Mouse (Mus musculus) heart, embryonic 14.5 days (tissue): Measurements from ENCODE around the gene Spn. TPM values are rescaled to one million over a fixed set of nuclear protein-coding genes. Genes with fewer than 3 reads are reported as not detected.

ENCODE experiments used
- ATAC-seq: fragments of 200-750 bp; cut with Nextera tagmentation; 2 replicates; pipeline ENCODE4 v1.8.0; 2017; ENCODE audit warnings: low read depth, moderate TSS enrichment; ENCODE audit not compliant: insufficient number of reproducible peaks, insufficient read depth, low FRiP score
- H3K27ac ChIP-seq, 2 experiments: fragments of 200-500 bp in 1 of 2; fragments of 300-500 bp in 1 of 2; sonication (generic) in 1 of 2; replicated peaks in 1 of 2; 2 replicates each; pipeline ENCODE4 v1.5.1; 2012 to 2014; ENCODE audit warnings: low read depth in 2 of 2, low read length in 2 of 2, control low read depth in 1 of 2, mild to moderate bottlenecking in 1 of 2, mixed read lengths in 1 of 2; ENCODE audit not compliant: control insufficient read depth in 1 of 2, insufficient read depth in 1 of 2
- H3K27me3 ChIP-seq: fragments of 300-500 bp; sonication (generic); 2 replicates; pipeline ENCODE4 v1.6.1; 2014; ENCODE audit warnings: mild to moderate bottlenecking, low read length, control low read depth; ENCODE audit not compliant: control insufficient read depth, insufficient read depth
- H3K36me3 ChIP-seq: fragments of 300-500 bp; sonication (generic); 2 replicates; pipeline ENCODE4 v1.6.1; 2014; ENCODE audit warnings: mild to moderate bottlenecking, control low read depth, low read length, mixed read lengths; ENCODE audit not compliant: control insufficient read depth, insufficient read depth
- H3K4me1 ChIP-seq, 2 experiments: fragments of 200-500 bp in 1 of 2; fragments of 300-500 bp in 1 of 2; sonication (generic) in 1 of 2; 2 replicates each; pipeline ENCODE4 v1.6.1; 2012 to 2014; ENCODE audit warnings: low read length in 2 of 2, control low read depth in 1 of 2, mixed read lengths in 1 of 2; ENCODE audit not compliant: control insufficient read depth in 2 of 2, insufficient read depth in 2 of 2
- H3K4me2 ChIP-seq: fragments of 300-500 bp; sonication (generic); 2 replicates; pipeline ENCODE4 v1.6.1; 2014; ENCODE audit warnings: mild to moderate bottlenecking, low read length
- H3K4me3 ChIP-seq, 2 experiments: fragments of 200-500 bp in 1 of 2; fragments of 300-500 bp in 1 of 2; sonication (generic) in 1 of 2; 2 replicates each; pipeline ENCODE4 v1.5.1; 2012 to 2014; ENCODE audit warnings: low read length in 2 of 2, mild to moderate bottlenecking in 2 of 2, control low read depth in 1 of 2, low read depth in 1 of 2, moderate library complexity in 1 of 2; ENCODE audit not compliant: control insufficient read depth in 1 of 2, insufficient read depth in 1 of 2
- H3K9ac ChIP-seq: fragments of 300-500 bp; sonication (generic); 2 replicates; pipeline ENCODE4 v1.6.1; 2014; ENCODE audit warnings: mild to moderate bottlenecking, low read length
- H3K9me3 ChIP-seq: fragments of 300-500 bp; sonication (generic); 2 replicates; pipeline ENCODE4 v1.6.1; 2016; ENCODE audit warnings: low read length, control low read depth; ENCODE audit not compliant: control insufficient read depth
- WGBS: fragments of 180-500 bp; shearing (Covaris S2); extraction: QIAGEN DNeasy Blood & Tissue Kit; methylation state at CpG from one replicate; pipeline ENCODE4 v1.1.7; 2014; 5-methylcytosine and 5-hydroxymethylcytosine counted together
- polyA plus RNA-seq: library from polyadenylated mRNA; unstranded; fragments of >200 nt; fragmentation: Nextera tagmentation; extraction: Ambion mirVana; gene quantifications from 2 replicates; pipeline ENCODE4 v1.2.1, GENCODE M21; 2014

The Spn gene
- polyA plus RNA-seq, 1 experiment from 2014 or later, result 0.12 TPM

GRCm38 (mm10) chr7:127152464-127152863 is 14.8 kb upstream of the Spn start:
- Histone ChIP-seq H3K9me3 (no peaks in the 10 kb centered on the region), H3K27ac (no peak overlapping the region), H3K27me3 (no peaks in the 10 kb centered on the region), H3K36me3 (no peaks in the 10 kb centered on the region), H3K4me2 (no peak overlapping the region), H3K4me1 (peaks cover 8 to 9% of the 10 kb centered on the region in 2 experiments; a peak in 2 of 4 replicates), H3K9ac (no peak overlapping the region), H3K4me3 (no peak overlapping the region)
- no peak for ATAC-seq
- WGBS, result 92% methylated on average over 6 of the region's 6 CpGs

DNA sequence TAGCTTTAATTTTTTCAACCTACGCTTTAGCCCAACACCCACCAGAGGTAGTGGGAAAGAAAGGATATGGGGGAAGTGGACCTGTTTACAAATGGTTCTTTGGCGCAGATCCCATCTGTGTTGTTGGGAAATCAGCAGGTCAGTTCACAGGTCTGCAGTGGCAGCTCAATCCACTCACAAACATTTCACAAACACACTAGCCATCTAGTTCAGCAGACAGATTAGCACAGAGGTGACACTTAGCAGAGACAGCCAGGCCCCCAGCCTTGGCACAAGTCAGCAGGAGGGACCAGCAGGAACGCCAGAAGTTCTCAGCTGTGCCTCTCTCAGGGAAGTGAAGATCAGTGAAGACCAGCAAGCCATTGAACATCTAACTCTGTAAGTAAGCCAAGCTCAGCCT is 10.3 kb upstream of the Spn start:
- Histone ChIP-seq H3K27ac (peak overlapping the region; percentile 9 to 44; a peak in 1 of 4 replicates), H3K4me2 (no peak overlapping the region), H3K9ac (no peak overlapping the region), H3K27me3 (no peaks in the 10 kb centered on the region), H3K36me3 (no peaks in the 10 kb centered on the region), H3K9me3 (no peaks in the 10 kb centered on the region), H3K4me1 (peaks cover 8 to 10% of the 10 kb centered on the region in 2 experiments; a peak in 2 of 4 replicates), H3K4me3 (no peak overlapping the region)
- WGBS, result 36% methylated on average over 3 of the region's 3 CpGs
- ATAC-seq, result no peak

DNA sequence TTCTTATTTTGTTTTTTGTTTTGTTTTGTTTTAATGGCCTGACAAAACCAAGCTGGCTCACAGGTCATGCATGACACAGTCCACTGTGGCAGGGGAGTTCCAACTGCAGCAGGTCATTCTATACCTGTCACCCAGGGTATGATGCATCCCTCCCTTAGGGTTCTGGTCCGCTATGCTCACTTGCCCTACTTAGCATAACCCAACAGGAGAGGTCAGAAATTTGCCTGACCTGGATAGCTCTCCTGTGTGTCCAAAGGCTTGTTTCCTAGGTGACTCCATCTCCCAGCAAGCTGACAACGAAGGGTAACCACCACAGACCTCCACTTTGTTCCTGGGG is 8.6 kb upstream of the Spn start:
- ATAC-seq, result no peak
- Histone ChIP-seq H3K4me2 (no peak overlapping the region), H3K4me1 (peaks cover 8 to 10% of the 10 kb centered on the region in 2 experiments; a peak in 2 of 4 replicates), H3K27me3 (no peaks in the 10 kb centered on the region), H3K4me3 (no peak overlapping the region), H3K36me3 (no peaks in the 10 kb centered on the region), H3K9me3 (no peaks in the 10 kb centered on the region), H3K27ac (no peak overlapping the region), H3K9ac (no peak overlapping the region)
- WGBS, result 76% methylated on average over 2 of the region's 2 CpGs

- ATAC-seq, result no peak
- Histone ChIP-seq H3K4me2 (no peak overlapping the region), H3K36me3 (no peaks in the 10 kb centered on the region), H3K4me3 (no peak overlapping the region), H3K27me3 (no peaks in the 10 kb centered on the region), H3K9me3 (no peaks in the 10 kb centered on the region), H3K27ac (no peak overlapping the region), H3K4me1 (peaks cover 8 to 10% of the 10 kb centered on the region in 2 experiments; a peak in 2 of 4 replicates), H3K9ac (no peak overlapping the region)
- WGBS, result 51% methylated on average over 9 of the region's 9 CpGs
Measured at GRCm38 (mm10) chr7:127145387-127146266, 8.0 kb upstream of the Spn start.

GRCm38 (mm10) chr7:127144412-127144811 is 6.8 kb upstream of the Spn start:
- H3K27me3 ChIP-seq, result no peaks in the 10 kb centered on the region
- H3K4me1 ChIP-seq, result peaks cover 8 to 10% of the 10 kb centered on the region in 2 experiments; a peak in 2 of 4 replicates
- H3K36me3 ChIP-seq, result no peaks in the 10 kb centered on the region
- 65% methylated on average over 7 of the region's 7 CpGs for WGBS
- no peak overlapping the region for H3K27ac ChIP-seq
- ATAC-seq, result no peak
- H3K9me3 ChIP-seq, result no peaks in the 10 kb centered on the region
- H3K4me2 ChIP-seq, result no peak overlapping the region
- no peak overlapping the region for H3K9ac ChIP-seq
- H3K4me3 ChIP-seq, result no peak overlapping the region

DNA sequence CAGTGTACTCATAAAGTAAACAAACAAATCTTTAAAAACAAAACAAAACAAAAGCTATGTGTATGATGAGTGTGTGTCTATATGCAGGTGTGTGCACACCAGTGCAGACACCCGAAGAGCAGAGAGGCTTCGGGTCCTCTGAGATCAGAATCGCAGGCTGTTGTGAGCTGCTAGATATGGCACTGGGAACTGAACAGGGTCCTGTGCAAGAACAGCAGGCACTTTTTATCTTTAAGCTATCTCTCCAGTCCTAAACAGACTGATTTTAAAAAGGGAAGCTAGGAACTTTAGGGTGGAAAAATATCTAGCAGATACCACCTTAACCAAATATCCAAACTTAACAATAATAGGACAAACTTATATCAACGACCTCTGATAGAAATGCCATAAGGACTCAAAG is 5.0 kb upstream of the Spn start:
- no peaks in the 10 kb centered on the region for H3K36me3 ChIP-seq

GRCm38 (mm10) chr7:127142214-127142613 is 4.6 kb upstream of the Spn start:
- H3K9me3 ChIP-seq, result no peaks in the 10 kb centered on the region
- H3K9ac ChIP-seq, result no peak overlapping the region
- peaks cover 0 to 2% of the 10 kb centered on the region in 2 experiments; a peak in 2 of 4 replicates for H3K4me1 ChIP-seq
- no peak overlapping the region for H3K4me3 ChIP-seq
- no peak overlapping the region for H3K4me2 ChIP-seq
- 48% methylated on average over 2 of the region's 2 CpGs for WGBS
- H3K27ac ChIP-seq, result no peak overlapping the region
- no peaks in the 10 kb centered on the region for H3K36me3 ChIP-seq
- ATAC-seq, result no peak
- H3K27me3 ChIP-seq, result no peaks in the 10 kb centered on the region

More for the DNA sequence above, 5.0 kb upstream of the Spn start:
- no peak for ATAC-seq
- no peaks in the 10 kb centered on the region for H3K9me3 ChIP-seq
- H3K4me3 ChIP-seq, result no peak overlapping the region
- WGBS, result 76% methylated on average over 4 of the region's 4 CpGs
- peaks cover 2 to 4% of the 10 kb centered on the region in 2 experiments; a peak in 3 of 4 replicates for H3K4me1 ChIP-seq
- H3K27ac ChIP-seq, result no peak overlapping the region
- no peak overlapping the region for H3K4me2 ChIP-seq
- no peaks in the 10 kb centered on the region for H3K27me3 ChIP-seq
- H3K9ac ChIP-seq, result no peak overlapping the region
